ENCODE assay signal across 31 mouse cellular contexts in the genomic region with DNA sequence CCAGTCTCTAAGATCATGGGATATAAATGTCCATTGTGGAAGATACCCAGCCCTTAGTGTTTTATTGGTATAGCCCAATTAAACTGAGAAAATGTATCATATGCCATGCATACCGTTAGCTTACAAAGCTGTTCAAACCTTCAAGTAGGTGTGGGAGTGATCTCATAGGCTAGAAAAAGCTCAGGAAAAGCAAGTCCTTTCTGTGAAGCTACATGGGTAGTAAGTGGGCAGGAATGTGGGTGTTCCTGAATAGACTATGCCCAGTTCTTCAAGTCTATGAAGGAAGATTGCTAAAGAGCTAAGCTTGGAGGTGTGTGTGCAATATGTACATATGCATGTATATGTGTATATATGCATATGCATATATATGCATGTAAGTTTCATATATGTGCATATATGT.
"Had no signal": no experiment of that assay in that cellular context is flagged by ENCODE, and none has a peak within 500 bp of the region (broad histone marks: within the 10 kb centered on the region; RNA-seq: fewer than 3 reads in every experiment).

No protein-coding gene starts in this region.

- H3K27ac ChIP-seq: limb, embryonic 10.5 days; limb, embryonic 12.5 days; limb, embryonic 13.5 days; limb, embryonic 15.5 days; liver, embryonic 12.5 days; liver, embryonic 13.5 days; liver, embryonic 14.5 days; liver, embryonic 15.5 days; lung, embryonic 15.5 days; macrophage; midbrain, embryonic 10.5 days; midbrain, embryonic 12.5 days; midbrain, embryonic 13.5 days; midbrain, embryonic 15.5 days had no signal

- DNase-seq: left cerebral cortex, postnatal 4 days; liver; liver, embryonic 13.5 days; liver, postnatal 0 days; lung, adult 18-20 months; lung, adult 2 months; lung, embryonic 14.5 days; lung, postnatal 10 days; lung, postnatal 14 days; lung, postnatal 36 days; lung, postnatal 4 days; midbrain, embryonic 14.5 days had no signal

- ATAC-seq: liver, embryonic 12.5 days; liver, postnatal 0 days; lung, postnatal 0 days; midbrain, embryonic 13.5 days; midbrain, embryonic 15.5 days; midbrain, embryonic 16.5 days had no signal

- H3K9ac ChIP-seq: limb, embryonic 12.5 days; limb, embryonic 13.5 days; limb, embryonic 15.5 days; liver, embryonic 12.5 days; liver, embryonic 13.5 days; liver, embryonic 14.5 days; liver, embryonic 15.5 days; liver, postnatal 0 days; lung, embryonic 14.5 days; lung, embryonic 15.5 days; midbrain, embryonic 12.5 days; midbrain, embryonic 13.5 days; midbrain, embryonic 15.5 days had no signal

- H3K36me3 ChIP-seq: limb, embryonic 10.5 days; limb, embryonic 12.5 days; limb, embryonic 13.5 days; limb, embryonic 15.5 days; liver, embryonic 12.5 days; liver, embryonic 13.5 days; liver, embryonic 15.5 days; lung, embryonic 15.5 days; midbrain, embryonic 10.5 days; midbrain, embryonic 12.5 days; midbrain, embryonic 13.5 days; midbrain, embryonic 15.5 days had no signal

- H3K4me3 ChIP-seq: limb, embryonic 10.5 days; limb, embryonic 12.5 days; limb, embryonic 13.5 days; limb, embryonic 15.5 days; liver, embryonic 12.5 days; liver, embryonic 13.5 days; liver, embryonic 15.5 days; lung, embryonic 15.5 days; megakaryocyte, embryonic 14.5 days; midbrain, embryonic 10.5 days; midbrain, embryonic 12.5 days; midbrain, embryonic 13.5 days; midbrain, embryonic 15.5 days; myocyte had no signal

- H3K27me3 ChIP-seq: limb, embryonic 12.5 days; limb, embryonic 13.5 days; limb, embryonic 15.5 days; liver, embryonic 12.5 days; liver, embryonic 13.5 days; liver, embryonic 15.5 days; lung, embryonic 15.5 days; megakaryocyte, embryonic 14.5 days; midbrain, embryonic 12.5 days; midbrain, embryonic 13.5 days; midbrain, embryonic 15.5 days had no signal

- H3K4me2 ChIP-seq: limb, embryonic 12.5 days; limb, embryonic 13.5 days; limb, embryonic 15.5 days; liver, embryonic 11.5 days; liver, embryonic 12.5 days; liver, embryonic 13.5 days; liver, embryonic 15.5 days; lung, embryonic 14.5 days; lung, embryonic 15.5 days; midbrain, embryonic 11.5 days; midbrain, embryonic 12.5 days; midbrain, embryonic 13.5 days; midbrain, embryonic 15.5 days had no signal

- H3K4me1 ChIP-seq: limb, embryonic 10.5 days; limb, embryonic 12.5 days; limb, embryonic 13.5 days; limb, embryonic 15.5 days; liver, embryonic 12.5 days; liver, embryonic 13.5 days; liver, embryonic 15.5 days; lung, embryonic 15.5 days; megakaryocyte, embryonic 14.5 days; midbrain, embryonic 10.5 days; midbrain, embryonic 12.5 days; midbrain, embryonic 13.5 days; midbrain, embryonic 15.5 days had no signal

- H3K9me3 ChIP-seq: limb, embryonic 10.5 days; limb, embryonic 12.5 days; limb, embryonic 13.5 days; limb, embryonic 15.5 days; liver, embryonic 12.5 days; liver, embryonic 13.5 days; liver, embryonic 15.5 days; lung, embryonic 15.5 days; megakaryocyte, embryonic 14.5 days; midbrain, embryonic 10.5 days; midbrain, embryonic 12.5 days; midbrain, embryonic 13.5 days; midbrain, embryonic 15.5 days had no signal
